Mouse (Mus musculus): ENCODE measurements around the gene Smarcb1. TPM values are rescaled to one million over a fixed set of nuclear protein-coding genes. Genes with fewer than 3 reads are reported as not detected.

Gene Smarcb1
- polyA plus RNA-seq, 1 experiment: 33.8 TPM

- no peak for TF ChIP-seq POLR2A (IDR thresholded peaks at IDR 0.05; ENCODE audit: borderline replicate concordance, control insufficient read depth, low read depth, low read length)
- no peak for TF ChIP-seq CTCF (IDR thresholded peaks at IDR 0.05; ENCODE audit: control insufficient read depth, insufficient read depth, low read length)
- Histone ChIP-seq H3K27ac (ENCODE audit: control insufficient read depth, insufficient read depth, low read depth, low read length, poor library complexity) (no peak overlapping the region), H3K4me3 (replicated peaks; ENCODE audit: control insufficient read depth, low read depth, low read length) (no peak overlapping the region), H3K4me1 (ENCODE audit: control insufficient read depth, insufficient read depth, low read length) (peaks cover 4% of the 10 kb centered on the region)
- 87% methylated on average over 7 of the region's 7 CpGs for WGBS
Measured at GRCm38 (mm10) chr10:75945213-75945612, 23.8 kb upstream of the Smarcb1 start.

GRCm38 (mm10) chr10:75944066-75944772 is 22.8 kb upstream of the Smarcb1 start:
- Histone ChIP-seq H3K4me3 (replicated peaks; ENCODE audit: control insufficient read depth, low read depth, low read length) (no peak overlapping the region), H3K27ac (ENCODE audit: control insufficient read depth, insufficient read depth, low read depth, low read length, poor library complexity) (no peak overlapping the region), H3K4me1 (ENCODE audit: control insufficient read depth, insufficient read depth, low read length) (peaks cover 4% of the 10 kb centered on the region)
- 54% methylated on average over 11 of the region's 11 CpGs for WGBS
- no peak for TF ChIP-seq CTCF (IDR thresholded peaks at IDR 0.05; ENCODE audit: control insufficient read depth, insufficient read depth, low read length)
- TF ChIP-seq POLR2A (IDR thresholded peaks at IDR 0.05; ENCODE audit: borderline replicate concordance, control insufficient read depth, low read depth, low read length): no peak

DNA sequence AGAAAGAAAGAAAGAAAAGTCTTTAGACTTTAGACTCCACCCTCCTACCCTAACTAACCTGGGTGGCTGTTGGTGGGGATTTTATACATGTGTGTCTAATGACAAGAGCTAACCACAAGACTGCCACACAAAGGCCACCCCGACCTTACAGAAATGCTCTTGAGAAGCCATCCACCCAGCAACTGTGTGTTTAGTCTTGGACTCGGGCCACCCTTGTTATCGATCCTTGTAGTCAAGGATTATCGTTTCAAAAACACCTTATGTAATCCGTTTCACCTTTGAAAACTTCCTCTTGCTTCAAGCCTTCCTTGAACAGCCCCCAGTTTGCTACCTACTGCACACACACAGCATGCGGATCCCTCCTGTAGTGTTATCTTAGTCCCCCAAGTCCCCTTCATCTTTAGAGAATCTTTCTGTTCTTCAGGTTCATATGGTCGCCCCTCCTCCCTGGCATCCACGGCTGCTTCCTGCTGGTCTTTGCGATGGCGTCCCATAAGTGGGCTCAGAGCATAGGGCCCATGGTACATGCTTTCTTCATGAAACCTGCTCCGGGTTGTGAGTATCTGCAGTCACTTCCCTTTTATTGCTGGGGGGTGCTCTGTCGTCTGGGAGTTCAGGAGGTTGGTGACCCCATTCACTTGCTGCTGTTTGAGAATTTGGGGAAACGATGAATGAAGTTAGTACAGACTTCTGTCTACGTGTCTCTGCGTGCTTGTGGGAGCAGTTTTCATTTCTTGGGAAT is 21.5 kb upstream of the Smarcb1 start, which contains the start of gene Vpreb3:
Gene Vpreb3 (plus strand): TSS at position 322 of the 742 bp plus-strand sequence.
- no peak within 1 kb of the TSS for H3K4me3 ChIP-seq (replicated peaks; ENCODE audit: control insufficient read depth, low read depth, low read length)
- H3K27ac ChIP-seq (ENCODE audit: control insufficient read depth, insufficient read depth, low read depth, low read length, poor library complexity): no peak within 1 kb of the TSS
- 42% methylated on average over 15 of the region's 15 CpGs for WGBS
- H3K4me1 ChIP-seq (ENCODE audit: control insufficient read depth, insufficient read depth, low read length): peaks cover 4% of the 10 kb centered on the region
- TF ChIP-seq CTCF (IDR thresholded peaks at IDR 0.05; ENCODE audit: control insufficient read depth, insufficient read depth, low read length): no peak
- TF ChIP-seq POLR2A (IDR thresholded peaks at IDR 0.05; ENCODE audit: borderline replicate concordance, control insufficient read depth, low read depth, low read length): no peak

DNA sequence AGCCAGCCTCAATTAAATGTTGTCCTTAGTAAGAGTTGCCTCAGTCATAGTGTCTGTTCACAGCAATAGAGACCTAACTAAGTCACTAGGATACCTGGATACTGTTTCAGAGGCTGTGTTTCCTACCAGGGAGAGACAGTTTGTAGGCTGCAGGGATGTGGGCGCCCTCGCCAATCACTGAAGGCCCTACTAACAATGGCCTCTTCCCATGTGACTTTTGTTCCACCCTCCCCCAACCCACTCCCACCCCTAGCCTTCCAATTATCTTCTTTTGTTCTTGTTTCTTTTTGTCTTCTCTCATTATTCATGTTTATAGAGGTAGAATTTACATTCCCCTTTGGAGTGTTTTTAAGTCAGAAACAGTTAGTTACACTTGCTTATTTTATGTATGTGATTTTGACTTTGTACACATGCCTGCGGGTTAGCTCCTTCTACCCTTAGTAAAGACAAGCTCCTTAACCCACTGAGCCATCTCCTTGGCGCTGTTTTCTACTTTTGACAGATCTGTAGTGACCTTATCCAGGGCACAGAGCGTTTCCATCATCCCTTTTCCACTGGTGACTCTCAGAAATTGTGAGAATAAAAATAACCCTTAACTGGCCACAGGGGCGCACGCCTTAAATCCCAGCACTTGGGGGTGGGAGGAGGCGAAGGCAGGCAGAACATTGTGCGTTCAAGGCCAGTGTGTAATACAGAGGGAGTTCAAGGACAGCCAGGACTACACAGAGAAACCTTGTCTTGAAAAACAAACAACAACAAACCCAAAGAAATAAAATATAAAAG is 19.8 kb upstream of the Smarcb1 start:
- H3K27ac ChIP-seq (ENCODE audit: control insufficient read depth, insufficient read depth, low read depth, low read length, poor library complexity): no peak overlapping the region
- H3K4me1 ChIP-seq (ENCODE audit: control insufficient read depth, insufficient read depth, low read length): peaks cover 2% of the 10 kb centered on the region
- H3K4me3 ChIP-seq (replicated peaks; ENCODE audit: control insufficient read depth, low read depth, low read length): no peak overlapping the region
- TF ChIP-seq POLR2A (IDR thresholded peaks at IDR 0.05; ENCODE audit: borderline replicate concordance, control insufficient read depth, low read depth, low read length) (no peak), CTCF (IDR thresholded peaks at IDR 0.05; ENCODE audit: control insufficient read depth, insufficient read depth, low read length) (no peak)
- 89% methylated on average over 9 of the region's 9 CpGs for WGBS

DNA sequence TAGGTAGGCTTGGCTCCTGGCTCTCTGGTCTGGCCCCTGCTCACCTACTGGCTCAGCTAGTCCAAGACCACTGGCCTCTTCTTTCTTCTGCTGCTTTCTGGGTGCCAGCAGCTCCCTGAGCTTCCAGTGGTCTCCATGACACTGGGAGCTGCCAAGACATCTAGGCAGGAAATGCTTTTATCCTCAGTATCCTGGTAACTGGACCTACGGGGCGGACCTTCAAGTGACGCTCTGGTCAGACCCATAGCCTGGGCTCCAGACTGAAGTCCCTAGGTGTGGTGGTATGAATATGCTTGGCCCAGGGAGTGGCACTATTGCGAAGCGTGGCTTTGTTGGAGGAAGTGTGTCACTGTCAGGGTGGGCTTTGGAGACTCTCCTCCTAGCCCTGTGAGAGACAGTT is 19.1 kb upstream of the Smarcb1 start, which contains the start of gene Gm867:
Gene Gm867 (minus strand): TSS at position 153 of the 400 bp plus-strand sequence.
- H3K27ac ChIP-seq (ENCODE audit: control insufficient read depth, insufficient read depth, low read depth, low read length, poor library complexity): peak within 1 kb of the TSS; percentile 54
- H3K4me1 ChIP-seq (ENCODE audit: control insufficient read depth, insufficient read depth, low read length): peaks cover 2% of the 10 kb centered on the region
- WGBS: 89% methylated on average over 5 of the region's 5 CpGs
- TF ChIP-seq CTCF (IDR thresholded peaks at IDR 0.05; ENCODE audit: control insufficient read depth, insufficient read depth, low read length) (no peak), POLR2A (IDR thresholded peaks at IDR 0.05; ENCODE audit: borderline replicate concordance, control insufficient read depth, low read depth, low read length) (no peak)
- peak within 1 kb of the TSS; percentile 75 for H3K4me3 ChIP-seq (replicated peaks; ENCODE audit: control insufficient read depth, low read depth, low read length)

- Histone ChIP-seq H3K4me3 (replicated peaks; ENCODE audit: control insufficient read depth, low read depth, low read length) (peak overlapping the region; percentile 75), H3K27ac (ENCODE audit: control insufficient read depth, insufficient read depth, low read depth, low read length, poor library complexity) (peak overlapping the region; percentile 54), H3K4me1 (ENCODE audit: control insufficient read depth, insufficient read depth, low read length) (peaks cover 2% of the 10 kb centered on the region)
- WGBS: 36% methylated on average over 9 of the region's 9 CpGs
- no peak for TF ChIP-seq CTCF (IDR thresholded peaks at IDR 0.05; ENCODE audit: control insufficient read depth, insufficient read depth, low read length)
- no peak for TF ChIP-seq POLR2A (IDR thresholded peaks at IDR 0.05; ENCODE audit: borderline replicate concordance, control insufficient read depth, low read depth, low read length)
Measured at GRCm38 (mm10) chr10:75939481-75940234, 18.2 kb upstream of the Smarcb1 start.

DNA sequence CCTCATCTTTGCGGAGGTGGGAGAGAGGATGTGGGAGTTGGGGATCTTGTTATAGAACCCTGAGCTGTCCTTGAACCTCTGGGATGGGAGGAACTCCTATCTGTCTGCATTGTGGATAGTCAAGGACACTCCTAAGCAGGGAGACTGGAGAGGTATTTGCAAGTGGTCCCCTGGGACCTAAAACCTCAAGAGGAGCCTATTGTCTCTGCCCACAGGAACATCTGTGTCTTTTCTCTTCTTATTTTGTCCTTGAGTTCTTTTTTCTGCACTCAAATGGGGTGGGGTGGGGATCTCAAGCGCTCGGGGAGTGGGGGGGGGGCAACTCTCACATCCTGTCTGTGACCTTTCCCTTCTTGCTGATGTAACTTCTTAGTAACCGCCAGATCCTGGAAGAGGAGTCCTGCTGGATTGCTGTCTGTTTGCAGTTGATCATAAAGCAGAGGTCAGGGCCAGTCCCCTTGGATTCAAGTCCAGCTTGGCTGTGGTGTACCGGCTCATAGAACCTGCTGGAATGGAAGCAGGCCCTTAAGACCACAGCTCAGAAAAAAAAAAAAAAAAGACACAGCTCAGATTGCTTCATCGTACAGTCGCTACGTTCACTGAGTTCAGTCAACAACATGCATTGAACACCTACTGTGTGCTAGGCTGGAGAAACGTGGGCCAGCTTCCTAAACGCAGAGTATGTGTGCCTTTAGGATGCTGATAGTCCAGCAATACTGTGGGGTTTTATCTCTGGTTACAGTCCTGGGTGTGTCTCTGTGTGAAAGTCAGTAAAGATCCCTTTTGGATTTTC is 16.6 kb upstream of the Smarcb1 start:
- peak overlapping the region; percentile 71 for H3K27ac ChIP-seq (ENCODE audit: control insufficient read depth, insufficient read depth, low read depth, low read length, poor library complexity)
- peak overlapping the region; percentile 68 for H3K4me3 ChIP-seq (replicated peaks; ENCODE audit: control insufficient read depth, low read depth, low read length)
- WGBS: 50% methylated on average over 10 of the region's 10 CpGs
- TF ChIP-seq POLR2A (IDR thresholded peaks at IDR 0.05; ENCODE audit: borderline replicate concordance, control insufficient read depth, low read depth, low read length): no peak
- no peak for TF ChIP-seq CTCF (IDR thresholded peaks at IDR 0.05; ENCODE audit: control insufficient read depth, insufficient read depth, low read length)
- H3K4me1 ChIP-seq (ENCODE audit: control insufficient read depth, insufficient read depth, low read length): peaks cover 2% of the 10 kb centered on the region
